Mouse (Mus musculus) intestine, embryonic 15.5 days (tissue): ENCODE data around the gene Calm4. TPM values are rescaled to one million over a fixed set of nuclear protein-coding genes. Genes with fewer than 3 reads are reported as not detected.

ENCODE experiments used
- polyA plus RNA-seq: library from polyadenylated mRNA; unstranded; fragments of >200 nt; fragmentation: Nextera tagmentation; extraction: Ambion mirVana; gene quantifications from 2 replicates; pipeline ENCODE4 v1.2.1, GENCODE M21; 2015

Gene Calm4
- polyA plus RNA-seq, 1 experiment from 2014 or later, result not detected

Other genes starting within 250 kb of the Calm4 start
- 8.6 and 12.7 TPM in 2 replicates for gene Fam208b, start 226.6 kb upstream of the Calm4 start, polyA plus RNA-seq
- gene Asb13, start 203.7 kb upstream of the Calm4 start, polyA plus RNA-seq, result 6.9 and 7.2 TPM in 2 replicates
- not detected in 2 replicates for gene Calml3, start 33.4 kb upstream of the Calm4 start, polyA plus RNA-seq
- gene Calm5, start 16.4 kb downstream of the Calm4 start, polyA plus RNA-seq, result not detected in 2 replicates
- gene Net1, start 80.5 kb downstream of the Calm4 start, polyA plus RNA-seq, result 124 and 131 TPM in 2 replicates
- 31.1 and 36.0 TPM in 2 replicates for gene Tubal3, start 80.5 kb downstream of the Calm4 start, polyA plus RNA-seq
- 0.25 and 0.44 TPM in 2 replicates for gene Ucn3, start 107.6 kb downstream of the Calm4 start, polyA plus RNA-seq
- gene Akr1c14, start 211.3 kb downstream of the Calm4 start, polyA plus RNA-seq, result 3.9 and 4.3 TPM in 2 replicates